Mouse (Mus musculus) MEL-GATA-1-ER (cell line): ENCODE data around the gene Lrrc45.
"Not testable (repeated sequence)": the region's sequence is repeated elsewhere in the genome, so short reads cannot be mapped to it uniquely, and the experiment has no call there.

Experiments
- DNase-seq: peaks from one replicate; pipeline ENCODE4 v3.0.0-alpha.2; 2012; ENCODE audit warnings: low read depth; ENCODE audit errors: extremely low read depth

The Lrrc45 gene

DNA sequence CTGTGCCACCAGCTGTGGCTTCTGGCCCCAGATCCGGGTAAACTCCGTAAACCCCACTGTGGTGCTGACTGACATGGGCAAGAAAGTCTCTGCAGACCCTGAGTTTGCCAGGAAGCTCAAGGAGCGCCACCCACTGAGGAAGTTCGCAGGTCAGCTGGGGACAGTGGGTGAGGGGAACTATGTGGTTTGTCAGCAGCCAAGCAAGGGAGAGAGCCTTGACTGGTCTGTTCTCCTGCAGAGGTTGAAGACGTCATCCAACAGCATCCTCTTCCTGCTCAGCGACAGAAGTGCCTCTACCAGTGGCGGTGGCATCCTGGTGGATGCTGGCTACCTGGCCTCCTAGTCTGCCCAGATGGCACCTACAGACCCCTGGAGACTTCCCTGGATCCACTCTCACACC, 53.3 kb downstream of the Lrrc45 start:
- not testable (repeated sequence) for DNase-seq

DNA sequence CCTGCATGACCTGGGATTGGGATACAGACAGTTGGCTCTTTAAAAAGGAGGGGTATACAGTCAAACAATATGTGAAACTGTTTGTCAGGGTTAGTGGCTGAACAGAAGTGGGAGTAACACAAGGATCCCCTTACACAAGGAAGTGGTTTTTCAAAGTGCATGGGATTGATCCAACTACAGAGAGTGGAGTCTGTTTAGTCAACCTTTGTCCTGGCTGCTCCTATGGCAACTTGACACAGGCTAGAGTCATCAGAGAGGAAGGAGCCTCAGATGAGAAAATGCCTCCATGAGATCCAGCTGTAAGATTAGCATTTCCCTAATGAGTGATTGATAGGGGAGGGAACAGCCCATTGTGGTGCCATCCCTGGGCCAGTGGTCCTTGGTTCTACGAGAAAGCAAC, 54.5 kb downstream of the Lrrc45 start:
- DNase-seq: no peak
